Mouse (Mus musculus) brain, adult 2 months (tissue): ENCODE measurements at regions not wholly inside any gene's neighbourhood (a gene's known extent, or its start where the extent isn't known, plus 50 kb on each side); places are given as distances from the start of the nearest gene placed in this dataset.

Experiments
- DNase-seq: peaks from one replicate; pipeline ENCODE4 v3.0.0; 2011; ENCODE audit warnings: low read depth, low spot score

- DNase-seq = no peak
Observed at GRCm38 (mm10) chr10:16231821-16232220, 1491.2 kb upstream of the Cited2 start.

DNA sequence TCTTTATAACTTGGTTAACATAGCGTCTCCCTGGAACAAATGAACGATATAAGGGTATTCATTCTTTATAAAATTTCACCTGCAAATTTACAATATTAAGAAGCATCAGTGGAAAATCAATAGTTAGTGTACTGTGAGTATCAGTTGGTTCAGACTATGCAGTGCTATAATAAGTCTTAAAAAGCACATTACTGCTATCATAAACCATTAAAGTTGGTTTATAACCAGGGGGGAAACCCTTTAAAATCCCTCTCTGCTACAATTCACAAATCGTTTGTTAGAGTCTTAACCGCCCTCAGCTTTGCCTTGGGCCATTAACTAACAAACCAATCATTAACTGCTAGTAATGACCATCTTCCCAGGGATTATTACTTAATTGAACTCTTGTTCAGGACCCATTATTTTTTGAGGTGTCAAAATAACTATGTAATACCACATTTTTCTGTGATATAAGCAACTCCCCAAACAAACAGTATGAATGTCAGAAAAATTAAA is 1489.4 kb upstream of the Cited2 start:
- no peak for DNase-seq

GRCm38 (mm10) chr10:16256329-16256728 is 1466.7 kb upstream of the Cited2 start:
- no peak for DNase-seq

DNA sequence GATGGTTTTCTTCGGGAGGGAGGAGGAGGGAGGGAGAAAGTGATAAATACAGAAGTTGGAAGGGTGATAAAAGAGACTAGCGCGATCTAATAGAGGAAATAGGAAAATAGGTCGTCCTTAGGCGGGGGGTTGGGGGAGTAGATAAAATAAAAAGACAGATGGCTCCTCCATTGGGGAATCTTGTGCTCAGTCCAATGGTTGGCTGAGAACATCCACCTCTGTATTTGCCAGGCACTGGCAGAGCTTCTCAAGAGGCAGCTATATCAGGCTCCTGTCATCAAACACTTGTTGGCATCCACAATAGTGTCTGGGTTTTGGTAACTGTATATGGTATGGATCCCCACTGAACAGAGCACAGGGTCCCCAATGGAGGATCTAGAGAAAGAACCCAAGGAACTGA is 1450.2 kb upstream of the Cited2 start:
- DNase-seq = peak; percentile 6

GRCm38 (mm10) chr10:16317026-16317425 is 1406.0 kb upstream of the Cited2 start:
- DNase-seq = no peak

GRCm38 (mm10) chr10:16337546-16337945 is 1385.5 kb upstream of the Cited2 start:
- no peak for DNase-seq

GRCm38 (mm10) chr10:16341496-16341895 is 1381.5 kb upstream of the Cited2 start:
- DNase-seq = peak; percentile 47

DNA sequence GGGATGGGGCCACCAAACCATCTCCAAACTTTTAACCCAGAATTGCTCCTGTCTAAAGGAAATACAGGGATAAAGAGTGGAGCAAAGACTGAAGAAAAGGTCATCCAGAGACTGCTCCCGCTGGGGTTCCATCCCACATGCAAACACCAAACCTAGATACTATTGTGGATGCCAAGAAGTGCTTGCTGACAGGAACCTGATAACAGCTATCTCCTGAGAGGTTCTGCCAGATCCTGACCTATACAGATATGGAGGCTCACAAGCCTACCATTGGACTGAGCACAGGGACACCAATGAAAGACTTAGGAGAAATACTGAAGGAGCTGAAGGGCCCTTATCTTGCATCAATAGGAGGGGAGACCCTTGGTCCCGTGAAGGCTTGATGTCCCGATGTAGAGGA is 1359.0 kb upstream of the Cited2 start:
- no peak for DNase-seq
